Mouse (Mus musculus) forebrain, embryonic 16.5 days (tissue): ENCODE measurements around the gene Kif18b. TPM values are rescaled to one million over a fixed set of nuclear protein-coding genes. Genes with fewer than 3 reads are reported as not detected.

Experiments
- ATAC-seq: fragments of 200-750 bp; cut with Nextera tagmentation; 2 replicates; pipeline ENCODE4 v1.8.0; 2017; ENCODE audit warnings: mild to moderate bottlenecking, moderate library complexity
- H3K27ac ChIP-seq: fragments of 300-500 bp; sonication (generic); 2 replicates; pipeline ENCODE4 v1.5.1; 2014; ENCODE audit warnings: low read length, control low read depth
- H3K27me3 ChIP-seq: fragments of 300-500 bp; sonication (generic); replicated peaks from 2 replicates; pipeline ENCODE4 v1.6.1; 2014; ENCODE audit warnings: low read length; ENCODE audit not compliant: control insufficient read depth, insufficient read depth
- H3K36me3 ChIP-seq: fragments of 300-500 bp; sonication (generic); 2 replicates; pipeline ENCODE4 v1.6.1; 2014; ENCODE audit not compliant: control insufficient read depth, insufficient read depth
- H3K4me1 ChIP-seq: fragments of 300-500 bp; sonication (generic); replicated peaks from 2 replicates; pipeline ENCODE4 v1.6.1; 2014; ENCODE audit warnings: low read length; ENCODE audit not compliant: control insufficient read depth, insufficient read depth
- H3K4me2 ChIP-seq: fragments of 300-500 bp; sonication (generic); 2 replicates; pipeline ENCODE4 v1.6.1; 2014; ENCODE audit warnings: mild to moderate bottlenecking, low read length, control low read depth
- H3K4me3 ChIP-seq: fragments of 300-500 bp; sonication (generic); replicated peaks from 2 replicates; pipeline ENCODE4 v1.5.1; 2014; ENCODE audit warnings: mild to moderate bottlenecking, low read length, control low read depth
- H3K9ac ChIP-seq: fragments of 300-500 bp; sonication (generic); replicated peaks from 2 replicates; pipeline ENCODE4 v1.6.1; 2014; ENCODE audit warnings: low read depth, low read length, control low read depth
- H3K9me3 ChIP-seq: fragments of 300-500 bp; sonication (generic); 2 replicates; pipeline ENCODE4 v1.6.1; 2016; ENCODE audit warnings: low read length; ENCODE audit not compliant: control insufficient read depth
- WGBS: fragments of 180-500 bp; shearing (Covaris S2); extraction: QIAGEN DNeasy Blood & Tissue Kit; methylation state at CpG from one replicate; pipeline ENCODE4 v1.1.7; 2014; 5-methylcytosine and 5-hydroxymethylcytosine counted together
- polyA plus RNA-seq: library from polyadenylated mRNA; unstranded; fragments of >200 nt; fragmentation: Nextera tagmentation; extraction: Ambion mirVana; gene quantifications from 2 replicates; pipeline ENCODE4 v1.2.1, GENCODE M21; 2015

The Kif18b gene
- polyA plus RNA-seq, 1 experiment from 2014 or later = 3.0 TPM

DNA sequence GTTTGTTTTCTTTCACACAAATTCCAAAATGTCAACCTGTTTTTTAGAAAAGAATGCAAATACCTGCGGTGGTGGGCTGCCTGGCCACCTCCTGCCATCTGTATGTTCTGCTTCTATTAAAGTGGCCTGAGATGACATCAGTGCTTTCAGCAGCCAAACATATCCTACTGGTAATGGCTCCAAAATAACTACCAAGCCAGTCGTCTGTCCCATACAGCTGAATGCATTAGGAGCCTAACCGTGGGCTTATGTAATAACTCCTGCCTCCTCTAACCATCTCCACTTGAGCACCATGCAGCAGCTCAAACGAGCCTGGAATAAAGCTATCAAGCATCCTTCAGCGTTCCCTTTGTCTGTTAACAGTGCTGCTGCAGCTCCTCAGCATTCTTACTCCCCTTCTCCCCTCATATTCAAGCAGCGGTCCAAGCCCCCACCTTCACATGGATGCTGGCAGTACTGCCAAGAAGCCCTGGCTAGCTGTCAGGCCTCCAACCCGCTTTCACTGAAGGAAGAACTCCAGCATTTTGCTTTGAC lies 50.1 kb downstream of the Kif18b start:
- Histone ChIP-seq H3K9me3 (no peaks in the 10 kb centered on the region), H3K4me2 (no peak overlapping the region), H3K36me3 (peaks cover 18% of the 10 kb centered on the region), H3K27me3 (no peaks in the 10 kb centered on the region), H3K4me3 (no peak overlapping the region), H3K9ac (no peak overlapping the region), H3K4me1 (peaks cover 11% of the 10 kb centered on the region), H3K27ac (no peak overlapping the region)
- no peak for ATAC-seq
- 65% methylated on average over 7 of the region's 7 CpGs for WGBS

DNA sequence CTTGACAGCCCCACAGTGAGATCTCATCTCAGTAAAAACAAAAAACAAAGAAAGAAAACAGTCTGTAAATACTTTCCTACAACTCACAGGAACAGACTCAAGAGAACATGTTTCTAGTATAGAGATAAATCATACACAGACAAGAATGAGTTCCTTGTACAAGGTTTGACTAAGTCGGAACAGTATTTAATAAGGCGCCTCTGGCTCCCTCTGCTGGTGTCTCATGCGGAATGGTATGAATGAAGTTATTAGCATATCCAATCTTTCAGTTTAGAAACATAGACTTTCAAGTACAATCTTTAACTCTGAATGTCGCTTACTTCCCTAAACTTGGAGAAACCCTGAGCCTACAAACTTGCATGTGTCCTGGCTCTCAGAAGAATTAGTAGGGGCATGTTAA lies 60.7 kb downstream of the Kif18b start:
- H3K9ac ChIP-seq = no peak overlapping the region
- H3K4me1 ChIP-seq = no peaks in the 10 kb centered on the region
- no peak overlapping the region for H3K4me3 ChIP-seq
- no peaks in the 10 kb centered on the region for H3K27me3 ChIP-seq
- no peaks in the 10 kb centered on the region for H3K9me3 ChIP-seq
- no peak overlapping the region for H3K27ac ChIP-seq
- H3K36me3 ChIP-seq = peaks cover 34% of the 10 kb centered on the region
- WGBS = 32% methylated on average over 4 of the region's 4 CpGs
- no peak overlapping the region for H3K4me2 ChIP-seq
- peak; percentile 64; the same call in 1 of the 2 replicates for ATAC-seq

DNA sequence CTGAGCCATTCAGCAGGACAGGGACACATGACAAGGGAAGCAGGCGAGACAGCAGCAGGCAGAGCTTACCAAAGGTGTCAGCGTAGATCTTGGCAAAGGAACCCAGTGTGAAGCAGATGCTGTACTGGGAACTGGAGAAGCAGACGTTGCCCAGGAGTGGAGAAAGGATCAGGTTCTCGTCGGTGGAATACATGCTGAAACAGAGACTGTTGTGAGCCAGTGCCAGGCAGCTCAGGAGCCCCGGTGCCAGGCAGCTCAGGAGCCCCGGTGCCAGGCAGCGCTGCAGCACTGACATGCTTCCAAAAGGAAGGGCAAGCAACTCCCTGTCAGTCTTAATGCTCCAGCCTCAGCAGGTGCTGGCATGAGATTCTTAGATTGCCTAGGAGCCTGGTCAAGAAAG lies 65.0 kb downstream of the Kif18b start:
- Histone ChIP-seq H3K27me3 (no peaks in the 10 kb centered on the region), H3K9ac (no peak overlapping the region), H3K4me2 (no peak overlapping the region), H3K4me1 (no peaks in the 10 kb centered on the region), H3K9me3 (no peaks in the 10 kb centered on the region), H3K27ac (peak overlapping the region; percentile 42), H3K4me3 (no peak overlapping the region), H3K36me3 (peaks cover 40% of the 10 kb centered on the region)
- WGBS = 66% methylated on average over 8 of the region's 8 CpGs
- peak; percentile 28; the same call in 1 of the 2 replicates for ATAC-seq

GRCm38 (mm10) chr11:102858951-102859350 lies 66.0 kb downstream of the Kif18b start:
- H3K4me2 ChIP-seq = no peak overlapping the region
- 86% methylated on average over 11 of the region's 11 CpGs for WGBS
- H3K27me3 ChIP-seq = no peaks in the 10 kb centered on the region
- no peak overlapping the region for H3K9ac ChIP-seq
- H3K9me3 ChIP-seq = no peaks in the 10 kb centered on the region
- peaks cover 43% of the 10 kb centered on the region for H3K36me3 ChIP-seq
- H3K27ac ChIP-seq = no peak overlapping the region
- ATAC-seq = no peak
- H3K4me3 ChIP-seq = no peak overlapping the region
- H3K4me1 ChIP-seq = no peaks in the 10 kb centered on the region

GRCm38 (mm10) chr11:102855941-102856340 lies 69.0 kb downstream of the Kif18b start:
- H3K36me3 ChIP-seq = peaks cover 37% of the 10 kb centered on the region
- no peak overlapping the region for H3K4me3 ChIP-seq
- ATAC-seq = no peak
- no peaks in the 10 kb centered on the region for H3K27me3 ChIP-seq
- no peaks in the 10 kb centered on the region for H3K4me1 ChIP-seq
- H3K4me2 ChIP-seq = no peak overlapping the region
- WGBS = 88% methylated on average over 6 of the region's 6 CpGs
- H3K9me3 ChIP-seq = no peaks in the 10 kb centered on the region
- no peak overlapping the region for H3K27ac ChIP-seq
- no peak overlapping the region for H3K9ac ChIP-seq

Other genes starting within 250 kb of the Kif18b start
- gene Ccdc43, start 227.3 kb downstream of the Kif18b start, polyA plus RNA-seq = 46.8 and 51.2 TPM in 2 replicates
- gene Adam11, start 163.7 kb downstream of the Kif18b start, polyA plus RNA-seq = 21.4 and 33.7 TPM in 2 replicates
- 41.9 and 47.9 TPM in 2 replicates for gene Gjc1, start 105.4 kb downstream of the Kif18b start, polyA plus RNA-seq
- 13.7 and 14.5 TPM in 2 replicates for gene Higd1b, start 89.3 kb downstream of the Kif18b start, polyA plus RNA-seq
- gene Eftud2, start 44.1 kb downstream of the Kif18b start, polyA plus RNA-seq = 188 and 190 TPM in 2 replicates
- gene Ccdc103, start 43.9 kb downstream of the Kif18b start, polyA plus RNA-seq = 2.2 and 2.7 TPM in 2 replicates
- gene Fam187a, start 40.0 kb downstream of the Kif18b start, polyA plus RNA-seq = not detected in 2 replicates
- gene Gfap, start 24.2 kb downstream of the Kif18b start, polyA plus RNA-seq = 1.3 and 2.3 TPM in 2 replicates
- 1.4 TPM in 2 replicates for gene C1ql1, start 21.6 kb upstream of the Kif18b start, polyA plus RNA-seq
- 31.7 and 37.2 TPM in 2 replicates for gene Nmt1, start 103.1 kb upstream of the Kif18b start, polyA plus RNA-seq
- gene Dcakd, start 103.2 kb upstream of the Kif18b start, polyA plus RNA-seq = 162 and 166 TPM in 2 replicates
- 2.5 and 2.6 TPM in 2 replicates for gene Plcd3, start 176.5 kb upstream of the Kif18b start, polyA plus RNA-seq
- 17.0 and 17.8 TPM in 2 replicates for gene Acbd4, start 176.6 kb upstream of the Kif18b start, polyA plus RNA-seq
- gene Hexim1, start 191.1 kb upstream of the Kif18b start, polyA plus RNA-seq = 3.5 and 4.1 TPM in 2 replicates
- 19.9 and 25.9 TPM in 2 replicates for gene Hexim2, start 207.3 kb upstream of the Kif18b start, polyA plus RNA-seq
- gene Fmnl1, start 246.0 kb upstream of the Kif18b start, polyA plus RNA-seq = 2.7 and 6.7 TPM in 2 replicates